Mouse (Mus musculus) thymus, postnatal 10 days (tissue): Measurements from ENCODE around the gene Naa30.
"Not testable (repeated sequence)": the region's sequence is repeated elsewhere in the genome, so short reads cannot be mapped to it uniquely, and the experiment has no call there.

Experiments used
- DNase-seq, 2 experiments: peaks; one replicate each; pipeline ENCODE4 v3.0.0; 2021; ENCODE audit warnings: low spot score in 2 of 2

Naa30 gene

DNA sequence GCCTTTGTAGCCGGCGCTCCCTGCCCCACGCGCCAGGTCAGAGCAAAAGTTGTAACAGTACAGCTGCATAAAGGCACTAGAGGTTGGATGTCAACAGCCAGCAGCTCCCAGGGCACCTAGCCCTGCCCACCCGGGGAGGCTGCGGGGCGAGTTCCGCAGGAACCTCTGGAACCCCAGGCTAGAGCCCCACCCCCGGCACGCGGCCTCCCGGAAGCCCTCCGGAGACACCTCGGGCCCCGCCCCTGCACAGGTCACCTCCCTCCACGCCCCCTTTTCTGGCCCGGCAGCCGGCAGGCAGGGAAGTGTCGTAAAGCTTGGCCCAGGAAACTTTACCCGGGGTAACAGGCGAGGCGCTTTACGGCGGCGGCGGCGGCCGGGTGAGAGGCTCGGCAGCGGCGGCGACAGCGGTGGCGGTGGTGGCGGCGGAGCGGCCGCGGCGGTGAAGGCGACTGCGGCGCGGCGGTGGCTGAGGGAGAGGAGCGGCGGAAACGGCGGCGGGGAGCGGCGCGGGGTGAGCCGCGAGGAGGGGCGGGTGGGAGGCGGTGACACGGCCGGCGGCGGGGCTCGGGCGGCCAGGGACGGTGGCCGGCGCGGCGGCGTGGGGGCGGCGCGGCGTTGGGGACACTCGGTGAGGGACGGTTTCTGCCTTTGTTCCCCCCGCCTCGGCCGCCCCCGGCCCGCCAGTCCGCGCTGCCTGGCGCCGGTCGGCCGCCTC lies at the start of gene Naa30:
Naa30 (plus strand) TSS at position 360 of the 715 bp plus-strand sequence.
- DNase-seq, result peak; percentile 99

DNA sequence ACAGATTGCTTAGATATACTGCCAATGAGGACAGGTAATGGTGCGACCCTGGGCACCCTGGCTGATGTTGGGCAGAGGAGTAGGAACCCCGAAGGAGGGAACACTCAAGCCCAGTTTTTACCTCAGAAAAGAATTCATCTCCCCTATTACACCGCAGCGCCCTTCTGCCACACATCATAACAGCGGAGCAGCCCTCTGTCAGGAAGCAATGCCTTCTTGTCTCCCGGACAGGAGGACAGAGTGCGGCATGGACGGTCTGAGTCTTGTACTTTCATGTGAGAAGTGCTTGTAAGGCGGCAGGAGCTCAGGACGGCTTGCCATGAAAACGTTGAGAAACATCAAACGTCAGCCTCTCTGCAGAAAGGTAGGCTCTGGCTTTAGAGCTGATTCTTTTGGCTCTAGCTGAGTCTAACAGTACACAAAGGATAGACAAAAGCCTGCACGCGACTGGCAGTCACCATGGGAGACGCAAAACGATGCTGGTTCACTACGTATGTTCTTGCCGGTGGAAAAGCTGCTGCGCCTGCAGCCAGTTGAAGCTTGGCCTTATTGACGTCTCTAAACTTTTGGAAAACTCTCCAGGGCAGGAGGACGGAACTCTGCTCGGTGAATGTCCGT lies 44.8 kb upstream of the Naa30 start:
- no peak for DNase-seq

DNA sequence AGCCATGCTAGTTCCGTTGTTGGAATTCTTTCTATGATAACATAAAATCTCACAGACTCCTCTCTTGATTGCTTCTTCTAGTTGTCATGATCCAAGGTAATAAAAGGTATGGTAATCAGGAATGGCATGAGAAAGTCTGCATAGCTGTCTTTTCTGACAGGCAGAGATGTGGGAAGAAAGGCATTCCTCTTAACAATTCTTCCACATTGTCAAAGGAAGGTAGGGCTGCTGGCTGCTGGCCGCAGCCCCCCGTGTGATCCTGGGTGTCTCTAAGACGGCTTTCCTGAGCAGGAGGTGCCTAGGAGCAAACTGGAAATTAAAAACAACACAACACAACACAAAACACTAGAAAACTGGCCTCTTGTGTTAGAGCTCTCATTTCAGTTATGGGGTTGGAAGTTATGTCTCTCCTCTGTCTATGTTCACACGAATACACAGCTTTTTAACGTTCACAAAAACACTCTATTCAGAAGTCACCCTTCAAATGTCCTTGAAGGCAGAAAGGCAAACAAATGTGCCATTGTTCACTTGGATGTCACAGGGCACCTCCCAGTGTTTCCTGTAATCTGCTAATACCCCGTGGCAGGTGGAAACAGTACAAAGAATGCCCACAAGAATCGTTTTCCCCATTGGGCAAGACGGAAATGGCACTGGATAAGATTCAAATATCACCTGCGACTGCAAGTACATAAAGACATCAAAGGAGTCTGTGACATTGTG lies 43.3 kb upstream of the Naa30 start:
- DNase-seq, result no peak

DNA sequence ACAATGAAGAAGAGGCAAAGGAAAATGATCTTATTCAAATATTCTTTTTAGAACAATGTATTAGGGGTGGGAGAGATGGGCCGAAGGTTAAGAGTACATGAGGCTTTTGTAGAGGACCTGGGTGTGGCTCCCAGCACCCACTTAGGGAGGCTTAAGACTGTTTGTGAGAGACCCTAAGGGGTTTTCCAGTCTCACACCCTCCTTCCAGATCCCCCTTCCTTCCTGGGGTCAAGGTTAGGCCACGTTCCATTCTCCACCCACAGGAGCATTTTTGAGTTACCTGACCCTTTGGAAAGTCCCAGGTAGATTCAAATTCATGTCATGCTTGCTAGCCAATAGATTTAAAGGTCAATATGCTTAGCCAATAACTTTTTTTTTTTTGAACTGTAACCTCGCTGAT lies 39.6 kb upstream of the Naa30 start:
- DNase-seq, result no peak

DNA sequence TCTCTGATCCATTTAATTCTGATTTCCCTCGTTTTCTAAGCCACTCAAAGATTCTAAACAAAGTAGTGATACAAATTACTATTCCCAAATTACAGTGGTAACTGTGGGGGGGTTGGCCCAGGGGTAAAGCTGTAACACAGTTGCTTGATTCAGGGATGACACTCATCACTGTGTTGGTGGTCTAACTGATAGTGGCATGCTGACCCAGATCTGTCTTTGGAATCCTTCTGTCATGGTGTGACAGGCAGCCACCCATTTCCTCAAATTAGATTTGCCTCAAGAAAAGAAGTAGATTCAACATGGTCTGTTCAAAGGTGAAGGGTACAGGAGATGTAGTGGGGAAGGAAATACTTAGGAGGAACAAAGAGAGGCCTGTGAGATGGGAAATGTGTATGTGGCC lies 33.9 kb upstream of the Naa30 start:
- no peak for DNase-seq

DNA sequence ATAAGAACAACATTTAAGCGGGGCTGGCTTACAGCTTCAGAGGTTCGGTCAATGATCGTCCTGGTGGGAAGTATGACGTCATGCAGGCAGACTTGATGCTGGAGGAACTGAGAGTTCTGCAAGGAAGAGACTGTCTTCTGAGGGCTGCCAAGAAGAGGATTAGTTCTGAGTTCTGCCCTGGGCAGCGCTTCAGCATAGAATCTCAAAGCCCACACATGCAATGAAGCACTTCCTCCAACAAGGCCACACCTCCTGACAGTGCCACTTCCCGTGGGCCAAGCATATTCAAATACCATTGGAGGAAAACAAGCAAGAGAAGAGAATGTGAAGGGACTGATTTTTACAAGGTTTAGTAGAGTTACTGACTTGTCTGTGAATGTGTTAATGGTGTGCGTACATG lies 31.3 kb upstream of the Naa30 start:
- no peak for DNase-seq

DNA sequence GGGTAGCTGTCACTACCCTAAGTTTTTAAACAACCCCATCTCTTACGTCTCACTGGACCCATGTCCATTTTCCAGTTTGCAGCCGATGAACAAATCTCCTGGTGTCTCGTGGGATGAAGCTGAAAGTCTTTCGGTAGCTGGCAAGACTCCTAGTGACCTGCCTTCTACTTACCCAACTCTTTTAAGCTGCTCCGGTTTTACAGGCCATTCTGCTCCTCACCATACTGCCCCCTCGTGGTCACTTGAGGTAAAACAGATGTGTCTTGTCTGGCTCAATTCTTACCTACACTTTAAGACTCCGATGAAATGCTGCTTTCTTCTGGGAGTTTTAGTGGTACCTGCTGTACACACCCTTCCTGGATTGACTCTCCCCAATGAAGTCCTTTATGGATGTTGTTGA lies 18.2 kb upstream of the Naa30 start:
- peak; percentile 45 to 85 for DNase-seq

DNA sequence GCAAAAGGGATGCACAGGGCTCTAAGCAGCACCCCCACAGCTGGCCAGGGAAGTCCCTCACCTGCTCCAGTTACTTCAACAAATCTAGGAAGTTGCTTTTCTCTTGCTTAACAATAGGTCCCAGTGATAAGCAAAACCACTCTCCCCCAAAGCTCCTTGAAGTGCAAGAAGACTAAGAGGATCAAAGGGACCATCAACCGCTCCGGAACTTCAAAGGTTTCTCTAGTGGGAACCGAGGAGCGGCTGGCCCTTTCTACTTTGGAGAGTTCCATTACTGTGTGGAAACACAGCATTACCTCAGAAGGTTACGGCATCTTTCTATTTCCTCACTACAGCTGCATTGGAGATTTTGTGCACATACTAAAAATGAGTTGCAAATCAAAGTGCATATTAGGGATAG lies 16.5 kb upstream of the Naa30 start:
- DNase-seq, result peak; percentile 16 to 36

DNA sequence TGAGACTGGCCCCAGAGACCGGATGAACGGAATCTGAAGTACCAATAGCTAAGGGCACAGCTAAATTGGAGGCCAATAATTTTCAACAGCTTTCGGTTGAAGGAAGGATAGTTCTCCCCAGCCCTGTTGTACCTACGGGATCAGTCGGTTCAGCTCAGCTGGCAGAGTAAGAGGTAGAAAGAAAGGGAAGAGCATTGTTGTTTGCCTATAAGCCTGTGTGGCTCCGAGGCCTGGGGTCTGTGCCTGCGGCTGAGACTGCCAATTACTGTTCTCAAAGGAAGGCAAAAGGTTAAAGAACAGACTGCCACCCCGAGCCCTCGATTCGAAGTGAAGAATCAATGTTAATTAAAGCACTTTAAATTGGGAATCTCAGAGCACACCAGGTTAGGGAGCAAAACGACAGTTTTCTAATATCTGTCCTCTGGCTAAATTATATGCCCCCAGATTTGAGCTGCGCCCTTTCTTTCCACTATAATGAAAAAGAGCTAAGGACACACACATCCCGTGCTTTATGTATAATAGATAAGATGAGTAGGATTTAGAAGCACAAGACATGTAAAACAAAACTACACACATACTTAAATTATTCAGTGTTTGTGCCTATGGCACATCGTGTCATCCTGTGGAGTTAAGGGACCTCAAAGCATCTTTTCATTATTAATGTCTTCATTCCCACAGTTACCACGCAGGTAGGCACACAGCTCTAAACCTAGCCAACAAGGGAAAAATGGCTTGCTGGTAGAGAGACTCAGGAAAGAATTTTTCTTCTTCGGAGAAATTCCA lies 13.7 kb upstream of the Naa30 start:
- DNase-seq, result no peak

DNA sequence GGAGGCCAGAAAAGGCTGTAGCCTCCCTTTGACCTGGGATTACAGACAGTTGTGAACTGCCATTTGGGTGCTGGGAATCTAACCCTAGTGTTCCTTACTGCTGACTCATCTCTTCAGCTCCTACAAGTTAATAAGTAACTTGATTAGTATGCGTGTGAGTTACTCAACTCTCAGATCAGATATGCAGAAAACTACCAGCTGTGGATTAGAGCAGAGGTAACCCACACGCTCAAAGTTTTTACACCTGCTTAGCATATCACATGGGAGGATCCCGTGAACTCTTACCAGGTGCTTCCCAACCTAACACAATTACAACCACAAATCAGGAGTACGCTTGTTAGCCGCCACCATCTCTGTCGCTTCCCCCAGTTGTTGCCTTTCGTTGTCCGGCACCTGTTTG lies 740 bp upstream of the Naa30 start:
- no peak for DNase-seq

DNA sequence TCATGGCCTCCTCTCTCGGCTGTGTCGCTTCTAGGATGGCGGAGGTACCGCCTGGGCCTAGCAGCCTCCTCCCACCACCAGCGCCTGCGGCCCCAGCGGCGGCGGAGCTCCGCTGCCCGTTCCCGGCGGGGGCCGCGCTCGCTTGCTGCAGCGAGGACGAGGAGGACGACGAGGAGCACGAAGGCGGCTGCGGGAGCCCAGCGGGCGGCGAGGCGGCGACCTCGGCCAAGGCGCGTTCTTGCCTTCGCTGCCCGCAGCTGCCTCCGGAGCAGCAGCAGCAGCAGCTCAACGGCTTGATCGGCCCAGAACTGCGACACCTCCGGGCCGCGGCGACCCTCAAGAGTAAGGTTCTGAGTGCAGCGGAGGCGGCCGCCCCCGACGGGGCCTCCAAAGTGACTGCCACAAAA lies 559 bp downstream of the Naa30 start:
- DNase-seq, result peak; percentile 56 to 62

DNA sequence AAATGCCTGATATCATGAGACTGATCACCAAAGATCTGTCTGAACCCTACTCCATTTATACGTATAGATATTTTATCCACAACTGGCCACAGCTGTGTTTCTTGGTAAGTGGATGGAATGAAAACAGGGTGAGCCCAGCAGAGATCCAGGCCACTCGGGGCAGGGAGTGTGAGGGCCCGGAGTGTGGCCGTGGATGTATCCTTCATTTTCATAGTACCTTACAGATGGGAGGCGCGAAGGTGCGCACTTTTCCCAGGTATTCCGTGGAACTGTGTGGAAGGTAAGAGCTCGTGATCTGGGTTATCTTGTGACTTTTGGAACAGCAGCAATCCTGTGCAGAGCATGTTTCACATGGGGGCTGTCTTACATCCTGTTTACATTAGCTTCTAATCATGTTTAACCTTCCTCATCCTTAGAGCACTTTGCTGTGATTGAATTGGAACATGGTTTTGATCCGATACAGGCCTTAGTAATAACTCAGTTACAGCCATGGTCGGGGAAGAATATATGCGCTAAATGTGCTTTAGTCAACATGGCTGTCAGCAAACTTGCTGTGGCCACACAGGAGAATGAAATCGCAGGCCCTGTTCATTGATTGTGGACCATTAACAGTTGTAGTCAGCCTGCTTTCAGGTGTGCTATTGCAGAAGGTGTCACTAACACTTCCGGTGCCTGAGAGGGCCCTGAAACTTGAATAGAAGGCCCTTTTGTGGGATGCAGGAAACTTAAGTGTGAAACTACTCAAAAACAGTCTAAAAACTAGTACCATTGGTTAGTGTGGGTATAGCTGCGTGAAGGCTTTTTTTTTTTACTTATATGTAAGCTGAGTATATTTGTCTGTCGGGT lies 1.5 kb downstream of the Naa30 start:
- peak in 1 of 2 experiments; percentile 10 for DNase-seq

DNA sequence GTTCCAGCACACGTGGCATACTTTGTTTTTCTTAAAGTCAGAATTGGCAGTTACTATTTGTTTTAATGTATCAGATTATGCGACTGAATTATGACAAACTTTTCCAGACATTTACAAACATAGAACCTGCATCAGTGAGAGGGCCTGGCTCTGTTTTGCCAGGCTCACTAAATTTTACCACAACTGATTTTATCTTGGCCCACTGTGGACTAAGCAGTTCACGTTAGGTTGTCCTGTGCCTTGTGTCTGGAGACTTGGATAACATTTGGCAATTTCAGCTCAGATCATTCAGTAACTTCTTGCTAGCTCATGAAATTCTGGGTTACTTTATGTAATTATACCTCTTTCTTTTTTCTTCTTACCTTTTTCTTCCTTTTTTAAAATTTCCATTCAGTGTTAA lies 7.7 kb downstream of the Naa30 start:
- no peak for DNase-seq

DNA sequence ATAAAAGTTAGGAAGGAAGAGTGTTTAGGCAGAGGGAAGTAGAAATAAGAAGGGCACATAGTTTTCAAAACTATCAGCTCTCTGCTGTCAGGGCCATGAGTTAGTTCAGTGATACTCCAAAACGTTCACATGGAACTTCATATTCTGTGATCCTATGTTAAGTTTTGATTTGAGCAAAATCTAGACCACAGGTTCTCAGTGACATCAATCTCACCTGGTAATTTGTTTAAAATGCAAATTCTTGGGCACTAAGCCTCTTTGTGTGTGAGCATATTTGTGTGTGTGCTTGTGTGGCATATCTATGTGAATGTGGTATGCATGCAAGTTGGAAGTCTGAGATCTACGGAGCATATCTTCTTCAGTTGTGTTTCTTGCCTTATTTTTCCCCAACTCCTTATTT lies 14.2 kb downstream of the Naa30 start:
- DNase-seq, result no peak

DNA sequence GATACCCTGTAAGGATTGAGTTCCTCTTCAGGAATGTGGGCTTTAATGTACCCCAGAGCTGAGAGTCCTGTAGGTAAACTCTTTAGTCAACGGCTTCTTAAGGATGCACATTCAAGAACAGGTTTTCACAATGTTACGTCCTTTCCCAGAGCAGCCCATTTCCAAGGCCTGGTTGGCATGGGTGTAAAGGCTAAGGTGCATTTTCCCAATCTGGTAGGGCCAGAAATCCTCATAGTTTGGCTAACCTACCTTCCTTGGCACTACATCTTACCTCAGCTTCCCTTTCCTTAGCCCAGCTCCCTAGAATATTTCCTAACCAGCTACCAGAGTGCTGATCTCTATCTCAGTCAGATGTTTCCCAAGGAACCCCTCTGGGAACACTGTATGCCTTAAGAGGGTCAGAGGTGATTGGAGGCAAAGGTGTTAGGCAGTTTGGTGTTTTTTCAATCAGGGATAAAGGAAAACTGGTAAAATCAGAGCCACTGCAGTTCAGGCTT lies 25.1 kb downstream of the Naa30 start:
- no peak for DNase-seq

DNA sequence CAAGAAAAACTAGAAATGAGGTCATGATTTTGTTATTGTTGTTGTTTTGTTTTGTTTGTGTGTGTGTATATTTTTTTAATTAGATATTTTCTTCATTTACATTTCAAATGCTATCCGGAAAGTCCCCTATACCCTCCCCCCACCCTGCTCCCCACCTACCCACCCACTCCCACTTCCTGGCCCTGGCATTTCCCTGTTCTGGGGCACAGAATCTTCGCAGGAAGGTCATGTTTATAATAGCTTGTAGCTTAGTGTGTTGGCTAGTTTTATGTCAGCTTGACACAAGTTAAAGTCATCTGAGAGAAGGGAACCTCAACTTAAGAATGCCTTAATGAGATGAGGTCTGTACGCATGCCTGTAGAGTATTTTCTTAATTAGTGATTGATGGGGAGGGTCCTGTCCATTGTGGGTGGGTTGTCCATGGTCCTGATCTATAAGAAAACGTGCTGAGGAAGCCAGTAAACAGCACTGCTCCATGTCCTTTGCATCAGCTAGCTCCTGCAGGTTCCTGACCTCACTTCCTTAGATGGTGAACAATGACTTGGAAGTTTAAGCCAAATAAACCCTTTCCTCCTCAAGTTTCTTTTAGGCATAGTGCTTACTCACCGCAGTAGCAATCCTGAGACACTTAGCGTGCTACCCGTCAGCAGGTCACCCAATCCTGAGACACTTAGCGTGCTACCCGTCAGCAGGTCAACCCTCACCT lies 29.2 kb downstream of the Naa30 start:
- no peak for DNase-seq

DNA sequence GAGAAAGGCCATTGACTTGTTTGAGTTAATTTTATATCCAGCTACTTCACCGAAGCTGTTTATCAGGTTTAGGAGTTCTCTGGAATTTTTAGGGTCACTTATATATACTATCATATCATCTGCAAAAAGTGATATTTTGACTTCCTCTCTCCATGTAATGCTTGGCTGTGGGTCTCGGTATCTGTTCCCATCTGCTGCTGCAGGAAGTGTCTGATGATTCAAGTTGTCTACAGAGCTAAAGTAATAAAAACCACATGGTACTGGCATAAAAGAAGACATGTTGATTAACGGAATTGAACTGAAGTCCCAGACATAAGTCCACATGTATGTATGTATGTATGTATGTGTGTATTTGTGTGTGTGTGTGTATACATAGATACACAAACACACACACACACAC lies 38.2 kb downstream of the Naa30 start:
- DNase-seq, result not testable (repeated sequence)

DNA sequence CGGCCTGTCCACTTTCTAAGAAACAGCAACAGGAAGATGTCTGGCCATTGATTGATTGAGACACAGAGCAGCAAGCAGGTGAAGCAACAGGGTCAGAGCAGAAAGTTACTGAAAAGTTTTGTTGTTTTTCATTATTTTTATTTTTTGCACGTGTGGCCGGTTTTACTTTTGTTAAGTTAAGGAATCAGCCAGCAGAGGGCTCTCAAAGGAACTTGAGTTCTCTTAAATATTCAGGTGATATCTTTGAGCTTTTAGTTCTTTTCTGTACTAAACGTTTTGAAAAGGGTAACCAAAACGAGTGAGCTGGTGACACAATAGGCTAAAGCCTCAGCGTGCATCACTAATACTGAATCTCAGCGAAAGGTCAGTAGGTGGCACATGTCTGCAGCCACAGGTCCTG lies 46.7 kb downstream of the Naa30 start:
- no peak for DNase-seq

DNA sequence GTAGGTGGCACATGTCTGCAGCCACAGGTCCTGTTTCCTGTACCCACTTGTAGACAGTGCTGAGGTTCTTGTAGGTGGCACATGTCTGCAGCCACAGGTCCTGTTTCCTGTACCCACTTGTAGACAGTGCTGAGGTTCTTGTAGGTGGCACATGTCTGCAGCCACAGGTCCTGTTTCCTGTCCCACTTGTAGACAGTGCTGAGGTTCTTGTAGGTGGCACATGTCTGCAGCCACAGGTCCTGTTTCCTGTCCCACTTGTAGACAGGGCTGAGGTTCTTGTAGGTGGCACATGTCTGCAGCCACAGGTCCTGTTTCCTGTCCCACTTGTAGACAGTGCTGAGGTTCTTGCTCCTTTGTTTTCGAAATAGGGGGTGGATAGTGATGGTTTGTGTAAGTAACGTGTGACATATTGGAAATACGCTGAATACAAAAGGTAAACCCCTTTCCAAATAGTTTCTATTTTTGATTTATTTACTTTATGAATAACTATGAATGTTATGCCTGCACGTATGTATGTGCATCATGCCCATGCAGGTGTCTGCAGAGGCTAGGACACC lies 47.5 kb downstream of the Naa30 start:
- peak in 1 of 2 experiments; percentile 33 for DNase-seq

DNA sequence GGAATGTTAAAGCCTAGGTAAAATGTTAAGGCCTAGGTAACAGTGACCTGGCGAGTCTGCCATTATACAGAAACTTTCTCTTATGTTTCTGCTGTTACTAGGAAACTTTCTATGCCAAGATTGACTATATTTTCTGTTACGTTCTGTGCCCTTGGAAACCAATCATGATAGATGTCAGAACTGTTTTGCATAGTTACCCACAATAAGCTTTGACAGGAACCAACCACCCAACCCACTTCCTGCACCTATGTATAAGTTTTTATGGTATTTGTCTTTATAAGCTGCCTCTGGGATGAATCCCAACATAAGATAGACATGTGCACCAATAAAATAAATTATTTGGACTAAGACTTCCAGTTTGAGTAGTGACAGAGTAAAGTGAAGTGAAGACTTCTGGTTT lies 49.7 kb downstream of the Naa30 start:
- DNase-seq, result peak in 1 of 2 experiments; percentile 18
